Mouse (Mus musculus) heart, embryonic 16.5 days (tissue): ENCODE data around the gene Acsl1. TPM values are rescaled to one million over a fixed set of nuclear protein-coding genes. Genes with fewer than 3 reads are reported as not detected.
A peak's percentile ranks its signal among the peaks of the same experiment; 100 is the strongest.

ENCODE experiments used
- ATAC-seq: fragments of 200-750 bp; cut with Nextera tagmentation; replicated peaks from 2 replicates; pipeline ENCODE4 v1.8.0; 2017; ENCODE audit warnings: moderate number of reproducible peaks; ENCODE audit not compliant: insufficient read depth, low FRiP score; ENCODE audit errors: extremely low read depth
- H3K27ac ChIP-seq: fragments of 300-500 bp; sonication (generic); 2 replicates; pipeline ENCODE4 v1.5.1; 2014; ENCODE audit warnings: mild to moderate bottlenecking, low read length, control low read depth, moderate library complexity
- H3K27me3 ChIP-seq: fragments of 300-500 bp; sonication (generic); 2 replicates; pipeline ENCODE4 v1.6.1; 2014; ENCODE audit warnings: low read length, mixed read lengths; ENCODE audit not compliant: control insufficient read depth, insufficient read depth
- H3K36me3 ChIP-seq: fragments of 300-500 bp; sonication (generic); 2 replicates; pipeline ENCODE4 v1.6.1; 2014; ENCODE audit not compliant: control insufficient read depth, insufficient read depth
- H3K4me1 ChIP-seq: fragments of 300-500 bp; sonication (generic); 2 replicates; pipeline ENCODE4 v1.6.1; 2014; ENCODE audit warnings: low read length, mixed read lengths; ENCODE audit not compliant: control insufficient read depth, insufficient read depth
- H3K4me2 ChIP-seq: fragments of 300-500 bp; sonication (generic); 2 replicates; pipeline ENCODE4 v1.6.1; 2014; ENCODE audit warnings: low read depth, mild to moderate bottlenecking, control low read depth, low read length
- H3K4me3 ChIP-seq: fragments of 300-500 bp; sonication (generic); 2 replicates; pipeline ENCODE4 v1.5.1; 2014; ENCODE audit warnings: mild to moderate bottlenecking, control low read depth, low read length
- H3K9ac ChIP-seq: fragments of 300-500 bp; sonication (generic); 2 replicates; pipeline ENCODE4 v1.6.1; 2014; ENCODE audit warnings: low read length, control low read depth
- H3K9me3 ChIP-seq: fragments of 300-500 bp; sonication (generic); replicated peaks from 2 replicates; pipeline ENCODE4 v1.6.1; 2016; ENCODE audit warnings: low read length; ENCODE audit not compliant: control insufficient read depth
- WGBS: fragments of 180-500 bp; shearing (Covaris S2); extraction: QIAGEN DNeasy Blood & Tissue Kit; methylation state at CpG from one replicate; pipeline ENCODE4 v1.1.7; 2014; 5-methylcytosine and 5-hydroxymethylcytosine counted together
- polyA plus RNA-seq: library from polyadenylated mRNA; unstranded; fragments of >200 nt; fragmentation: Nextera tagmentation; extraction: Ambion mirVana; gene quantifications from 2 replicates; pipeline ENCODE4 v1.2.1, GENCODE M21; 2015

The Acsl1 gene
- polyA plus RNA-seq, 1 experiment from 2014 or later = 88.1 TPM

DNA sequence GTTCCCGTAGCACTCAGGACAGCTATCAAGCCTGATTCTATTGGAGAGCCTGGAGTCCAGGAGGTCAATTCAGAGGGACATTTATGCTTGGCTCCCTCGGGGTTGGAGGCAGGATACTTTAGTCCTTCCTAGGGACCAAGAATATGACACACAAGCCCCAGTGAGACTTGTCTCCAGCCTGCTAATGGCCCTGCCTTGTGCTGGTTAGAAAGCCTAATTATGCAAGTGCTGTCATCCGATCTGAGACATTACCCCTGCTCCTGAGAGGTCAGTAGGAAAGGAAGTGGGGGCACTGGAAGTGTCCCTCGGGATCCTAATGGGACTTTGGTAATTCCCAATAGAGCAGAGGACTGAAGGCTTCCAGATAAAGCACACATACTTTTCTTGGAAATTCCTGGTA is 59.7 kb downstream of the Acsl1 start:
- H3K4me3 ChIP-seq = no peak overlapping the region
- H3K27me3 ChIP-seq = no peaks in the 10 kb centered on the region
- no peaks in the 10 kb centered on the region for H3K9me3 ChIP-seq
- WGBS = 48% methylated on average over 4 of the region's 4 CpGs
- no peak overlapping the region for H3K27ac ChIP-seq
- H3K4me1 ChIP-seq = no peaks in the 10 kb centered on the region
- H3K36me3 ChIP-seq = peaks cover 38% of the 10 kb centered on the region
- no peak overlapping the region for H3K4me2 ChIP-seq
- no peak overlapping the region for H3K9ac ChIP-seq
- ATAC-seq = no peak

DNA sequence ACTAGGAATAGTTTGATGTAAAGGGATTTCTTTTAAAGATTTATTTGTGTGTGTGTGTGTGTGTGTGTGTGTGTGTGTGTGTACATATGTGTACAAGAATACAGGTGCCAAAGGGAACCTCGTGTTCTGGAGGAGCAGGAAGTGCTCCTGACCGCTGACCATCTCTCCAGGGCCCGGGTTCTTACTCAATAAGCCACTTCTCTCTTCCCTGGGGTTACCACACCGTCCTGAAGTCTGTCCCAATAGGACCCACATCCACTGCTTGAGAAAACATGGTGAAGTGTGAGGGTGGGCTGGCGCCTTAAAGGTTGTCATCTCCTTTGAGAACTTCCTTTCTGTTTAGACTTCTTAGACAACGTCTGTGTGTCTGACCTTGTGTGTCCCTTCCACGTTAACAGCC is 63.1 kb downstream of the Acsl1 start:
- H3K27me3 ChIP-seq = no peaks in the 10 kb centered on the region
- ATAC-seq = no peak
- peaks cover 45% of the 10 kb centered on the region for H3K36me3 ChIP-seq
- H3K27ac ChIP-seq = no peak overlapping the region
- H3K4me2 ChIP-seq = no peak overlapping the region
- H3K9ac ChIP-seq = no peak overlapping the region
- H3K9me3 ChIP-seq = no peaks in the 10 kb centered on the region
- H3K4me1 ChIP-seq = no peaks in the 10 kb centered on the region
- no peak overlapping the region for H3K4me3 ChIP-seq
- WGBS = 86% methylated on average over 7 of the region's 7 CpGs

DNA sequence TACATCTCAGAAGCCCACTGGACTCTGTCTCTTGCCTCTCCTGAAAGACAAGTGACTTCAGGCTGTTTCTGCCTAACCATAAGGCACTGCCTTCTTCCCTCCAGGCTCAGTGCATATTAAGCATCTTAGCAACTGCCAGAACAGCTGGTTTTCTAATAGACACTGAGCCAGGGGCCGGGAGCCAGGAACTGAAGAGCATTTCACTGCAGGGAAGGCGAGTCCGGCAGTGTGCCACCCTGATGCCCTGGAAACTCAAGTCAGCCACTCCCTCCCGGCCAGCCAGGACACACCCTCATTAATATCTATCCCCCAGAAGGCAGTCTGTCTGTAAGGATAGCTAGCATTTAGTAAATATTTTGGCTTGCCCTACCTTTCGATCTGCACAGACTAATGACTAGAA is 68.9 kb downstream of the Acsl1 start:
- 51% methylated on average over 5 of the region's 5 CpGs for WGBS
- Histone ChIP-seq H3K4me2 (no peak overlapping the region), H3K27ac (no peak overlapping the region), H3K4me3 (no peak overlapping the region), H3K27me3 (no peaks in the 10 kb centered on the region), H3K9me3 (no peaks in the 10 kb centered on the region), H3K9ac (no peak overlapping the region), H3K36me3 (peaks cover 20% of the 10 kb centered on the region), H3K4me1 (0 out of 2 replicates have a peak, but pooled peaks cover 3% of the 10 kb centered on the region)
- ATAC-seq = no peak

DNA sequence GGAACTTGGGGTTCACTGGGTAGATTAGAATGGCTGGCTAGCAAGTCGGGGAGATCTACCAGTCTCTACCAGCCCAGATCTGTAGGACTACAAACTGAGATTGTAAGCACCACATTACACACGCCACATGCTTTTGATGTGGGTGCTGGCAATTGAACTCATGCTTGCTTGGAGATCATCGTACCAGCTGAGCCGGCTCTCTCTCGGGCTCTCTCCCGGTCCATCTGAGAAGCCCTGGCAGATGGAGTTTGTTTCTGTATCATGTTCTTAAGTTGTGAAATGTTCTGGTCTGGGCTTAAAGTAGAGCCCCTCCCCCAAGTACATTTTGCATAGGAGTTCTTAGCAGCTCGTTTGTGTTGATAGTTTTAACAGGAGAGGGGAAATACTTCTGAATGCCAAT is 72.4 kb downstream of the Acsl1 start:
- ATAC-seq = no peak
- H3K4me3 ChIP-seq = no peak overlapping the region
- H3K27me3 ChIP-seq = no peaks in the 10 kb centered on the region
- no peaks in the 10 kb centered on the region for H3K36me3 ChIP-seq
- no peak overlapping the region for H3K27ac ChIP-seq
- WGBS = 70% methylated on average over 7 of the region's 7 CpGs
- no peak overlapping the region for H3K9ac ChIP-seq
- no peak overlapping the region for H3K4me2 ChIP-seq
- no peaks in the 10 kb centered on the region for H3K9me3 ChIP-seq
- peaks cover 17% of the 10 kb centered on the region for H3K4me1 ChIP-seq

DNA sequence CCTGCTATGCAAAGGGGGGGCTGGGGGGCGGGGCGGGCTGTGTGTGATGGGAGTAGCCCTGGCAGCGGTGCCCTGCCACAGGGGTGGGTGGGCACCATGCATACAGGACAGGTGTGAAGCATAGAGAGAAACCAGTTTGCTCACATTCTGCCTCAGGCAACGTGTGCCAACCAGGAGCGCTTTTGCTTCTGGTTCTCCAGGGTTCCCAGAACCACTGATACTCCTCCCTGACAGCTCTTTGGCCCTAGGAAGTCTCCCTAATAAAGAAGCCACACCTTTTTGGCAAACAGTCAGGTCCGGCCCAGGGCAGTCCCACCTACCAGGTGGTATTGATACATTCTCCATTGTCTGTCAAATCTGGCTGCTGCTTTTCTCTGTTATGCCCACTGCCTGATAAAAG is 72.8 kb downstream of the Acsl1 start:
- Histone ChIP-seq H3K9ac (no peak overlapping the region), H3K4me3 (no peak overlapping the region), H3K36me3 (no peaks in the 10 kb centered on the region), H3K27ac (no peak overlapping the region), H3K4me1 (peaks cover 17% of the 10 kb centered on the region), H3K9me3 (no peaks in the 10 kb centered on the region), H3K27me3 (no peaks in the 10 kb centered on the region), H3K4me2 (no peak overlapping the region)
- whole genome bisulfite sequencing = 68% methylated on average over 6 of the region's 6 CpGs
- no peak for ATAC-seq

DNA sequence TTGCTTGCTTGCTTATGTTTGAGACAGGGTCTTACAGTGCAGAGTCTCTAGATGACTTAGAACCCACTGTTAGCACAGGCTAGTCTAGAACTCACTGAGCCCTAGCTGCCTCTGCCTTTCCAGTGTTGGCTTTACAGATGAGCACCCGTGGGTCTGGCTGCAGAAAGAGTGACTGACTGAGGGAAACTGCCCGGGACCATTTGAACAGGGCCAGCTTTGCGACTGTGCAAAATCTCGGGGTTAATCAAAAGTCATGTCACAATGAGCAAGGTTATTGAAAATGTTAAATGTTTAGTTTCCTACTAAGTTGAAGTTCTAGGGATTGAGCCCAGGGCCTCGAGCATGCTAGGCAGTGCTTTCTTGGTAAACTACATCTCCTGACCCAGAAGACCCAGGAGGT is 75.0 kb downstream of the Acsl1 start:
- Histone ChIP-seq H3K9me3 (no peaks in the 10 kb centered on the region), H3K36me3 (no peaks in the 10 kb centered on the region), H3K4me2 (no peak overlapping the region), H3K27me3 (no peaks in the 10 kb centered on the region), H3K4me1 (peaks cover 17% of the 10 kb centered on the region), H3K9ac (no peak overlapping the region), H3K4me3 (no peak overlapping the region), H3K27ac (peak overlapping the region; percentile 78)
- no peak for ATAC-seq
- 90% methylated on average over 5 of the region's 5 CpGs for WGBS

DNA sequence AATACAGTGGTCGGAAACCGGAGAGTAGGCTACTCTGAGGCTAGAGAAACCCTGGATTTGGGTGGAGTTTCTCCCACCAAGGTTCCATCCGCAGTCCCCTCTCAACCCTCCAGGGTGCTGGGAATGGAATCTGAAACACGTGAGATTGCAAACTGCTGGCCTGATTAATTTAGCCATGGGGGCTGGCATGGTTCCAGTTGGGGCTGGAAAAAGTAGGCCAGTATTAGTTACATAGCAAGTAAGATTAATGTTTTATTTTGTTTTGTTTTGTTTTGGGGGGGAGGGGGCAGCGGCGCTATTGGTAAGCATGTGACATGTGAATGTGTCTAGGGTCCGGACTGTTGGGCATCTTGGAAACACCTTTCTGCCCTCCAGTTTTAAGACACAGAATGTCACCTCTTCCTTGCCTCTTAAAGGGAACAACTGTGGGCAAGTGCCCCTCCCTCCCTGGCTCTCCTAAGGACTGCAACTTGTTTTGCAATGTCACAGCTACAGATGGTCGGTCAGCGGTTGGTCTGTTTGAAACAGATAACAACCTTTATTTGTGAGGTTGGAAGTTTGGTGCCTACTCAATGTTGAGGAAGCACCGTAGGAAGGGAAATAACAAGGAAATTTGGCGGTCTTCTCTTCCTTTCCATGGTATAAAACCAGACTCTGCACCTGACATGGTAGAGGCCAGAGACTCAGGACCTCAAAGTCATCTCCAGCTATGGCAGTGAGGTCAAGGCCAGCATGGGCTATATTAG is 75.8 kb downstream of the Acsl1 start:
- Histone ChIP-seq H3K9ac (no peak overlapping the region), H3K4me2 (no peak overlapping the region), H3K27ac (peak overlapping the region; percentile 78), H3K4me1 (peaks cover 19% of the 10 kb centered on the region), H3K36me3 (no peaks in the 10 kb centered on the region), H3K4me3 (no peak overlapping the region), H3K9me3 (no peaks in the 10 kb centered on the region), H3K27me3 (no peaks in the 10 kb centered on the region)
- 0 out of 2 replicates have a peak, but pooled peaks have one; percentile 39 for ATAC-seq
- 51% methylated on average over 11 of the region's 11 CpGs for WGBS

DNA sequence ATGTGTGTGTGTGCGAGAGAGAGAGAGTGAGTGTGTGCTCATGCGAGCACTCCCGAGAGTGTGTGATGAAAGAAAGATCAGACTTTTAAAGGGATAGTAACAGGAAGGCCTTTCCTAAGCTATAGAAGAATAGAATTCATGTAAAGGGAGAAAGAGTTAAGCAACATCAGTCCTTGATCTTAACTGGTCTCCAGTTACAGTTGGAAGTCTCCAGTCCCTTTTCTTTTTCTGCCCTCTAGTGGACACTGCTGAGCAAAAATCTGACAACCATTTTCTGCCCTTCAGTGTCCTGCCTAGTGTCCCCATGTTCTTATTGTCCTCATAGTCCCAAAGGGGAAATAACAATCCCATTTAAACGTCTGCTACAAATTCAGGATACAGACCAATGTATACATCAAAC is 76.4 kb downstream of the Acsl1 start:
- Histone ChIP-seq H3K36me3 (no peaks in the 10 kb centered on the region), H3K9me3 (no peaks in the 10 kb centered on the region), H3K4me2 (no peak overlapping the region), H3K27ac (peak overlapping the region; percentile 78), H3K27me3 (no peaks in the 10 kb centered on the region), H3K4me1 (peaks cover 21% of the 10 kb centered on the region), H3K9ac (no peak overlapping the region), H3K4me3 (no peak overlapping the region)
- ATAC-seq = no peak
- 30% methylated on average over 4 of the region's 4 CpGs for WGBS

DNA sequence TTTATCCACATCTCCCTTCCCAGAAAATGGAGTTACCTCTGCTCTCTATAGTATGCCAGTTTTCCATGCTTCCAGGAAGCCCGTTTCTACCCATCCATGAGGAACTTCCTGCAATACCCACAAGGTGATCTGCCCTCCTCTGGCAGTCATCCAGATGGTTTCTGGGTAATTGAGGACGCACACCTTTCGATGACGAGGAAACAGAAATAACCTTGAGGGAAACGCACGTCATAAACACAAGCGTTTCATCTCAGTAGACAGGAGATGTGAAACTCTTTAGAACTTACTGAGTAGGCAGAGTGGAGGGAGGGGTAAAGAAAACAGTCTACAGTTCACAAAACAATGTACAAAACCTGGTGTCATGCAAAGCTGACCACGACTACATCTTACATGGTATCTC is 79.2 kb downstream of the Acsl1 start:
- H3K4me3 ChIP-seq = no peak overlapping the region
- ATAC-seq = no peak
- no peak overlapping the region for H3K27ac ChIP-seq
- H3K27me3 ChIP-seq = no peaks in the 10 kb centered on the region
- H3K9me3 ChIP-seq = no peaks in the 10 kb centered on the region
- 74% methylated on average over 8 of the region's 8 CpGs for WGBS
- H3K9ac ChIP-seq = no peak overlapping the region
- H3K4me1 ChIP-seq = peaks cover 24% of the 10 kb centered on the region
- H3K36me3 ChIP-seq = no peaks in the 10 kb centered on the region
- no peak overlapping the region for H3K4me2 ChIP-seq
